Mouse (Mus musculus): ENCODE results near the gene Pnkd.
"Not testable (repeated sequence)": the region's sequence is repeated elsewhere in the genome, so short reads cannot be mapped to it uniquely, and the experiment has no call there.

Gene Pnkd

GRCm38 (mm10) chr1:74296477-74296876 is 11.7 kb downstream of the Pnkd start:
- DNase-seq (ENCODE audit: low read depth, low spot score) = no peak

GRCm38 (mm10) chr1:74297269-74297668 is 12.5 kb downstream of the Pnkd start:
- DNase-seq (ENCODE audit: low read depth, low spot score) = no peak

- DNase-seq (ENCODE audit: low read depth, low spot score) = no peak
Measured at GRCm38 (mm10) chr1:74298157-74298750, 13.5 kb downstream of the Pnkd start.

- no peak for DNase-seq (ENCODE audit: low read depth, low spot score)
Measured at GRCm38 (mm10) chr1:74298996-74299395, 14.3 kb downstream of the Pnkd start.

GRCm38 (mm10) chr1:74300347-74301110 is 15.8 kb downstream of the Pnkd start:
- no peak for DNase-seq (ENCODE audit: low read depth, low spot score)

- DNase-seq (ENCODE audit: low read depth, low spot score) = no peak
Measured at GRCm38 (mm10) chr1:74302229-74302628, 17.5 kb downstream of the Pnkd start.

GRCm38 (mm10) chr1:74302835-74303234 is 18.1 kb downstream of the Pnkd start:
- DNase-seq (ENCODE audit: low read depth, low spot score) = peak; percentile 21

GRCm38 (mm10) chr1:74303509-74304338 is 19.0 kb downstream of the Pnkd start:
- peak; percentile 83 for DNase-seq (ENCODE audit: low read depth, low spot score)

- DNase-seq (ENCODE audit: low read depth, low spot score) = no peak
Measured at GRCm38 (mm10) chr1:74304339-74304790, 19.6 kb downstream of the Pnkd start.

- no peak for DNase-seq (ENCODE audit: low read depth, low spot score)
Measured at GRCm38 (mm10) chr1:74304946-74305345, 20.2 kb downstream of the Pnkd start.

- DNase-seq (ENCODE audit: low read depth, low spot score) = no peak
Measured at GRCm38 (mm10) chr1:74305522-74305921, 20.8 kb downstream of the Pnkd start, which contains the start of gene Tmbim1. TSS of gene Tmbim1 (minus strand) at chr1:74305622.

- DNase-seq (ENCODE audit: low read depth, low spot score) = peak; percentile 32
Measured at GRCm38 (mm10) chr1:74307146-74307545, 22.4 kb downstream of the Pnkd start.

- peak; percentile 54 for DNase-seq (ENCODE audit: low read depth, low spot score)
Measured at GRCm38 (mm10) chr1:74308001-74308964, 23.6 kb downstream of the Pnkd start.

- no peak for DNase-seq (ENCODE audit: low read depth, low spot score)
Measured at GRCm38 (mm10) chr1:74309767-74310166, 25.0 kb downstream of the Pnkd start.

GRCm38 (mm10) chr1:74313049-74313692 is 28.4 kb downstream of the Pnkd start:
- peak; percentile 86 for DNase-seq (ENCODE audit: low read depth, low spot score)

- no peak for DNase-seq (ENCODE audit: low read depth, low spot score)
Measured at GRCm38 (mm10) chr1:74314796-74315195, 30.1 kb downstream of the Pnkd start.

- DNase-seq (ENCODE audit: low read depth, low spot score) = no peak
Measured at GRCm38 (mm10) chr1:74316114-74316827, 31.5 kb downstream of the Pnkd start.

- DNase-seq (ENCODE audit: low read depth, low spot score) = no peak
Measured at GRCm38 (mm10) chr1:74318711-74319110, 34.0 kb downstream of the Pnkd start.

GRCm38 (mm10) chr1:74321396-74321795 is 36.7 kb downstream of the Pnkd start:
- no peak for DNase-seq (ENCODE audit: low read depth, low spot score)

GRCm38 (mm10) chr1:74326916-74327315 is 42.2 kb downstream of the Pnkd start:
- DNase-seq (ENCODE audit: low read depth, low spot score) = not testable (repeated sequence)

All from A20 (cell line).